Mouse (Mus musculus): ENCODE data around the gene Gm35549. TPM values are rescaled to one million over a fixed set of nuclear protein-coding genes. Genes with fewer than 3 reads are reported as not detected.
A peak's percentile ranks its signal among the peaks of the same experiment; 100 is the strongest.
"Not testable (repeated sequence)": the region's sequence is repeated elsewhere in the genome, so short reads cannot be mapped to it uniquely, and the experiment has no call there.

The Gm35549 gene
- polyA plus RNA-seq, 1 experiment from 2014 or later = 0.42 TPM

DNA sequence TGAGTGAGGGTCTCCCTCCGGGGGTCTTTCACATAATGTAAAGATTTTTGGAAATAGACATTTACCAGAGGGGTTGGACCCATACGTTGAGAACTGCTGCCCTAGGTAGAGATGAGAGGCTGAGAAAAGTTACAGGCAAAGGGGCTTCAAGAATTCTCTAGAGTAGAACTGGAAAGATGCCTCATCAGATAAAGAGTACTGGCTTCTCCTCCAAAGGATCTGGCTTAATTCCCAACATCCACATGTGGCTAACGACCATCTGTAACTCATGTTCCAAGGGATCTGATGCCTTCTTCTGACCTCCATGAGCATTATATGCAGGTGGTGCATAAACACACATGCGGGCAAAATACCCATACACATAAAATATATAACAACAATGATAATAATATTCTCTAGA is 11.8 kb upstream of the Gm35549 start:
- Histone ChIP-seq H3K27me3 (no peaks in the 10 kb centered on the region), H3K4me1 (no peaks in the 10 kb centered on the region), H3K4me3 (no peak overlapping the region), H3K36me3 (peaks cover 93% of the 10 kb centered on the region), H3K27ac (no peak overlapping the region), H3K9ac (no peak overlapping the region), H3K9me3 (no peaks in the 10 kb centered on the region), H3K4me2 (no peak overlapping the region)
- ATAC-seq (ENCODE audit: insufficient number of reproducible peaks, low FRiP score, low TSS enrichment, low read depth) = no peak
- 95% methylated on average over 4 of the region's 4 CpGs for WGBS

DNA sequence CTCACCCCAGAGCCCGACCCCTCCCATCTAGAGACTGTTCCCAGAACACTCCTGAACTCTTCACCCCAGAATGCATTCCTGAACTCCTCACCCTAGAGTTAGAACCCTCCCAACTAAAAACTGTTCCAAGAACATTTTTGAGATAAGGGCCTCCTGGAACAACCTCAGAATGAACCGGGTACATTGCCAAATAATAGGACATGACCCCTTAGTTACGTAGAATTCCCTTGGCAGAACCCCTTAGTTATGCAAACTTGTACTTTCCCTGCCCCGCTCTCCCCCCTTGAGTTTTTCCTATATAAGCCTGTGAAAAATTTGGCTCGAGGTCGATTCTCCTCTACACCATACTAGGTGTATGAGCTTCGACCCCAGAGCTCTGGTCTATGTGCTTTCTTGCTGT is 11.3 kb upstream of the Gm35549 start:
- not testable (repeated sequence) for H3K4me1 ChIP-seq; H3K27ac ChIP-seq; H3K4me2 ChIP-seq; H3K4me3 ChIP-seq; H3K9ac ChIP-seq; H3K27me3 ChIP-seq; H3K9me3 ChIP-seq; ATAC-seq (ENCODE audit: insufficient number of reproducible peaks, low FRiP score, low TSS enrichment, low read depth)
- peaks cover 93% of the 10 kb centered on the region for H3K36me3 ChIP-seq
- 80% methylated on average over 2 of the region's 7 CpGs for WGBS

DNA sequence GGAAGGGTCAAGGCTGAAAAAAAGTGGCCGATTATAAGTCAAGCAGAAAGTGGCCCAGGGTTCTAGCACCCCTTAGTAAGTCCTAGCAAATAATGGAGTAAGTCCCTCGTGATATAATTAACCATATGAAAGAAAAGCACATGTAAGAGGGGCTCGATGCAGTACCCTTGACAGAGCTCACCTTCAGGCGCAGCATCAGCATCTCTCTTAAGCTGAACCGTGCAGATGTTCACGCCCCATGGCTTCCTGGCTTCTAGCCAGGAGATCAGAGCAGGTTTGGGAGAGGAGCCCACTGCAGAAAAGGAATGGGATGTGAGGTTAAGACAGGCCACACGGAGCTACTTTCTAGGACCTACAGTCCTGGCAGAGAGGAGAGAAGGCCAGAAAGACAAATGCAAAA is 10.7 kb upstream of the Gm35549 start:
- ATAC-seq (ENCODE audit: insufficient number of reproducible peaks, low FRiP score, low TSS enrichment, low read depth) = no peak
- no peak overlapping the region for H3K4me2 ChIP-seq
- H3K36me3 ChIP-seq = peaks cover 93% of the 10 kb centered on the region
- H3K4me3 ChIP-seq = no peak overlapping the region
- H3K4me1 ChIP-seq = no peaks in the 10 kb centered on the region
- H3K9ac ChIP-seq = no peak overlapping the region
- WGBS = 94% methylated on average over 7 of the region's 7 CpGs
- H3K27ac ChIP-seq = no peak overlapping the region
- no peaks in the 10 kb centered on the region for H3K9me3 ChIP-seq
- H3K27me3 ChIP-seq = no peaks in the 10 kb centered on the region

DNA sequence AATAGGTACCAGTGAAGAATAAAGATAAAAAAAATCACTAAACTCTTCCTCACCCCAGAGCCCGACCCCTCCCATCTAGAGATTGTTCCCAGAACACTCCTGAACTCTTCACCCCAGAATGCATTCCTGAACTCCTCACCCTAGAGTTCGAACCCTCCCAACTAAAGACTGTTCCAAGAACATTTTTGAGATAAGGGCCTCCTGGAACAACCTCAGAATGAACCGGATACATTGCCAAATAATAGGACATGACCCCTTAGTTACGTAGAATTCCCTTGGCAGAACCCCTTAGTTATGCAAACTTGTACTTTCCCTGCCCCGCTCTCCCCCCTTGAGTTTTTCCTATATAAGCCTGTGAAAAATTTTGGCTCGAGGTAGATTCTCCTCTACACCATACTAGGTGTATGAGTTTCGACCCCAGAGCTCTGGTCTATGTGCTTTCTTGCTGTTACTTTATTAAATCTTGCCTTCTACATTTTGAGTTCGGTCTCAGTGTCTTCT is 4.0 kb upstream of the Gm35549 start:
- WGBS = 82% methylated on average over 8 of the region's 8 CpGs
- not testable (repeated sequence) for ATAC-seq (ENCODE audit: insufficient number of reproducible peaks, low FRiP score, low TSS enrichment, low read depth)
- H3K4me1 ChIP-seq = peaks cover 10% of the 10 kb centered on the region

DNA sequence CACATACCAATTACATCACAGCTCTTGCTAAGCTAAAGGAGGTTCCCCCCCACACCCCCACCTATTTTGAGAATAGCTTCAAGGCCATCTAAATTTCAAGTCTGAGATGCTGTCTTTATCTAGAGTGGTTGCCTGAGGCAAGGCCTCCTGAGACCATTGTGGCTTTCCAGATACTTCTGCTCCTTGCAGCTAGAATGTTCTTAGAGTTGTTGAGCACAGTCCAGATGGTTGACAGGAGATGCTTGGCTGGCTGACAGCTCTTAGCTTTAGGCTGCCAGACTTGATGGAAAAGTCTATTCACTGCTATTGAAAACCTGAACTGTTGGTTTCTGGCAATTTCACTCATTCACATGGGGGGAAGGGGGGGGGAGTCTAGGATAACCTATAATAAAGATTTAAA is 2.3 kb upstream of the Gm35549 start:
- H3K36me3 ChIP-seq = peaks cover 25% of the 10 kb centered on the region
- H3K4me2 ChIP-seq = no peak overlapping the region
- no peak overlapping the region for H3K9ac ChIP-seq
- H3K4me1 ChIP-seq = peaks cover 10% of the 10 kb centered on the region
- H3K27ac ChIP-seq = no peak overlapping the region
- H3K4me3 ChIP-seq = no peak overlapping the region
- H3K9me3 ChIP-seq = no peaks in the 10 kb centered on the region
- no peaks in the 10 kb centered on the region for H3K27me3 ChIP-seq
- no peak for ATAC-seq (ENCODE audit: insufficient number of reproducible peaks, low FRiP score, low TSS enrichment, low read depth)

More for the DNA sequence above, 4.0 kb upstream of the Gm35549 start:
- peaks cover 42% of the 10 kb centered on the region for H3K36me3 ChIP-seq
- H3K27ac ChIP-seq, H3K9ac ChIP-seq, H3K4me2 ChIP-seq, H3K9me3 ChIP-seq, H3K4me3 ChIP-seq, H3K27me3 ChIP-seq: not testable (repeated sequence)

DNA sequence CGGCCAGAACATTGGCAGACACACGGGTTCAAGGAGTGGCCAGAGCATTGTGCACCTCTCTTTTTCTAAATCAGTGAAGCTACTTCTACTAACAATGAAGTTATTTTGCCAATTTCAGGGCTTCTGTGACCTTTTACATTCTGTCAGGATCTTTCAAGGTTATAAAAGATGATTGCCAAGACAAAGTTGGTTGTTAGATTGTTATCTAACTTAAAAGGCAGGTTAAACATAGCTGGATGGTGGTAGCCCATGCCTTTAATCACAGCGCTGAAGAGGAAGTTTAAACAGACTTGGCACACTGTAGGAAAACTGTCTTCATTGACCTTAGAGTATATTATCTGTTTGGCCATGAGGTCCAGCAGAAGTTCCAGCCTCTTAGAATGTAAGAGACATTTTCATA is 1.8 kb upstream of the Gm35549 start:
- Histone ChIP-seq H3K9me3 (no peaks in the 10 kb centered on the region), H3K27ac (no peak overlapping the region), H3K36me3 (peaks cover 20% of the 10 kb centered on the region), H3K4me2 (no peak overlapping the region), H3K27me3 (no peaks in the 10 kb centered on the region), H3K4me3 (no peak overlapping the region), H3K9ac (no peak overlapping the region), H3K4me1 (peaks cover 10% of the 10 kb centered on the region)
- no peak for ATAC-seq (ENCODE audit: insufficient number of reproducible peaks, low FRiP score, low TSS enrichment, low read depth)
- 84% methylated on average over 3 of the region's 3 CpGs for WGBS

DNA sequence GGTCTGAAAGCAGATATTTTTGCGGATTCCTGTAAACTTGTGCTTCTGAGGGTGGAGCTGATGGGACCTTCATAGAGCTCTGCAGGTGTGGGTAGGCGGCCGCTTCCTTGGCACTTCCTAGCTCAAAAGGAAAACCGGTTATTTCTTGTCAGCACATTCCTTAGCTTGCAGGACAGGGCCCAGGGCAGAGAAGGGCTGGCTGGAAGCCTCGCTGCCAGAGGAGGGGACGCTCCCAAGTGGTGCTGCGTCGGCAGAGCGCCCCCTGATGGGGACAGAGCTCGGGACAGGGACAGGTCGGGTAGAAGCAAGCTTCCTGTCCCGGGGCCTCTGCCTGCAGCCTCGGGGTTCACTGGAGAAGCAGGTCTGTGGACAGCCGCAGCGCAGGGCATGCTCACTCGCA is 6.2 kb downstream of the Gm35549 start:
- ATAC-seq (ENCODE audit: insufficient number of reproducible peaks, low FRiP score, low TSS enrichment, low read depth) = no peak
- Histone ChIP-seq H3K4me1 (peaks cover 22% of the 10 kb centered on the region), H3K9ac (no peak overlapping the region), H3K4me2 (peak overlapping the region; percentile 24; the same call in 1 of the 2 replicates), H3K4me3 (peak overlapping the region; percentile 5; the same call in 1 of the 2 replicates), H3K27ac (peak overlapping the region; percentile 80), H3K27me3 (no peaks in the 10 kb centered on the region), H3K9me3 (no peaks in the 10 kb centered on the region), H3K36me3 (peaks cover 16% of the 10 kb centered on the region; the same call in 1 of the 2 replicates)
- WGBS = 20% methylated on average over 16 of the region's 16 CpGs

DNA sequence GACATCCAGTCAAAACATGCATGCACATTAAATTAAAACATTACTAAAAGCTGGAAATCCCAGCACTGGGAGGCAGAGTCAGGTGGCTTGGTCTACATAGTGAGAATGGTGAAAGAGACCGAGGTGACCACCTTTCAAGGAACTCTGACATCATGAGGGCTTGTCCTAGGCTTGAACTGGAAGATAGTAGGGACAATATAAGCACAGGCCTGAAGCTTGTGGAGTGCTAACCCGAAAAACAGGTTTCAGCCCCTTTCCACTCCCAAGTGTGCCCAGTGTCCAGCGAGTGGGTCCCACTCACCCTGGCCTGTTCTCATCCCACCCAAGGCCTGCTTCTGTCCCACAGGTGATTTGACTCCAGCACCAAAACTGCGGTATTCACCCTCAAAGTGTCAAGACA is 6.6 kb downstream of the Gm35549 start:
- WGBS = 68% methylated on average over 4 of the region's 4 CpGs

DNA sequence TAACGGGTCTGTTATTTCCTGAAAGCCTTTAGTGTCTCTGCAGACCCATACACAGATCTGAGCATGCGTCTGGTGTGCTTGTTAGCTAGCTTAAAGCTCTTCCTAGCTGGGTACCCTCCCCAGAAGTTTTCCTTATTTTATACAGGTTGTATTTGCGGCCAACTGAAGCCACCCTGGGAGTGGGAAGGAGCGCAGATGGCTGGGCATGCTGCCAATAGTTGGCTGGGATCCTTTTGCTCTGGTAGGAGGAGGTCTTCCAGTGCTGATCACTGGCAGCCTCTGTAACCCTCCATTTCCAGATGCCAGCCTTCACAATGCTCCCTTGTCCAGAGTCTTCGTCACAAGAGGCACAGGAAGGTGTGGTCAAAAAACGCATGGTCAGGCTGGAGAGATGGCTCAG is 7.0 kb downstream of the Gm35549 start:
- WGBS = 9% methylated on average over 6 of the region's 6 CpGs
- peak overlapping the region; percentile 80 for H3K27ac ChIP-seq
- no peaks in the 10 kb centered on the region for H3K9me3 ChIP-seq
- H3K36me3 ChIP-seq = peaks cover 16% of the 10 kb centered on the region; the same call in 1 of the 2 replicates
- no peak overlapping the region for H3K9ac ChIP-seq
- H3K4me2 ChIP-seq = no peak overlapping the region
- no peaks in the 10 kb centered on the region for H3K27me3 ChIP-seq
- no peak overlapping the region for H3K4me3 ChIP-seq
- peak; percentile 82 for ATAC-seq (ENCODE audit: insufficient number of reproducible peaks, low FRiP score, low TSS enrichment, low read depth)
- peaks cover 22% of the 10 kb centered on the region for H3K4me1 ChIP-seq

More for the DNA sequence above, 6.6 kb downstream of the Gm35549 start:
- Histone ChIP-seq H3K9ac (no peak overlapping the region), H3K4me1 (peaks cover 22% of the 10 kb centered on the region), H3K36me3 (peaks cover 16% of the 10 kb centered on the region; the same call in 1 of the 2 replicates), H3K9me3 (no peaks in the 10 kb centered on the region), H3K27me3 (no peaks in the 10 kb centered on the region), H3K4me3 (no peak overlapping the region), H3K4me2 (no peak overlapping the region), H3K27ac (peak overlapping the region; percentile 80)
- no peak for ATAC-seq (ENCODE audit: insufficient number of reproducible peaks, low FRiP score, low TSS enrichment, low read depth)

DNA sequence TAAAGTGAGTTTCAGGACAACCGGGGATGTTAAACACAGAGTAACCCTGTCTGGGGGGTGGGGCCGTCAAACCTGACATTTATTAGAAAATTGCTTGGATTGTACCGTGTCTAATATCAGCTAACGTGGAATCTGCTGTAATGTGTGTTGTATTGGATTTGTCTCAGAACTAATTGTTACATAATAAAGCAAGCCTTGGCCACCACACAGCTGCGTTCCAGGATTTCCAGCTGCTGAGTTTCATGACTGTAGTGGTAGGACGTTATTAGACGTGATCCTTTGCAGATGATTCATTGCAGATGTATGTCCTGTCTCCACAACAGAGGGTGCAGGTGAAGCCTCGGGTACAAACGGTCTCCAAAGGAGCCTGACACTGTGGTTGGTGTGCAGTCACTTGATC is 7.7 kb downstream of the Gm35549 start:
- Histone ChIP-seq H3K4me3 (no peak overlapping the region), H3K9ac (no peak overlapping the region), H3K9me3 (no peaks in the 10 kb centered on the region), H3K27ac (peak overlapping the region; percentile 80), H3K4me2 (no peak overlapping the region), H3K27me3 (no peaks in the 10 kb centered on the region), H3K4me1 (peaks cover 22% of the 10 kb centered on the region), H3K36me3 (peaks cover 16% of the 10 kb centered on the region; the same call in 1 of the 2 replicates)
- WGBS = 21% methylated on average over 9 of the region's 9 CpGs
- ATAC-seq (ENCODE audit: insufficient number of reproducible peaks, low FRiP score, low TSS enrichment, low read depth) = no peak

DNA sequence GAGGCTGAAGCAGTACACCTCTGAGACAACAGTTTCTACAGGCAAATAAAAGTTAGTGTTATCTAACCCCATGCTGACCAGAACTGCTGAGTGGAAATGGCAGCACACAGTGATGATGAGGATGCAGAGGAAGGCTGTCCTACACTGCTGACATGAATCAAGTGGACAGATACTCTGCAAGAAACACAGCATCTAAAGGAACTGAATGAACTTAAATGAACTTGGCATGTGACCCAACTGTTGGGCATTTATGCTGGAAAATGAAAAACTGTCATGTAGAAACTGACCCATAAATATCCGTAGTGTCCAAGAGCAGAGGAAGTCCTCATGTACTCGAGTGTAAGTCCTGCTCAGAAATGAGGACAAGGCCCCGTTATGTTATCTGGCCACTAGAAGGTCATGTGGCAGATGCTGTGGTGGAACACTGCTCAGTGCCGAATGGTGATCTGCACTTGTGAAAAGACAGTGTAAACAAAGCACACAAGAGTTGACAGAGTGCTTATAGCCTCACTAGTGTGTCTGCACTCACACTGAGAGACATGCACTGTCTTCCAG is 13.9 kb downstream of the Gm35549 start:
- 81% methylated on average over 4 of the region's 4 CpGs for WGBS

DNA sequence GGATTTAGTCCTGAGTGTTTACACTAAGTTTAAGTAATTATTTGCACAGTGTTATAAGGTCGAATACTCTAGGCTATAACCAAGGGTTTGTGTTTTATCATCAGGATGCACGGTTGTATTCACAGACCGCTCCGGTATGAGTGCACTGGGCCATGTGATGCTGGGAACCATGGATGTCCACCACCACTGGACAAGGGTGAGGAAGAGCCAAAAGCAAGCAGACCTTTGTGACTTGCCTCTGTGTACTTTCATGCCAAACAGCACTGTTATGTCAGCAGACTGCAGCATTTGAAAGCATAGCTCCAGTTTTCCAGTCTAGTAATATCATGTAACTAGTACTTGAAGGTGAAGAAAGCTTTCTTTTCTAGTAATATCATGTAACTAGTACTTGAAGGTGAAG is 17.1 kb downstream of the Gm35549 start:
- Histone ChIP-seq H3K9me3 (no peaks in the 10 kb centered on the region), H3K36me3 (peaks cover 57% of the 10 kb centered on the region)
- 91% methylated on average over 4 of the region's 4 CpGs for WGBS

More for the DNA sequence above, 13.9 kb downstream of the Gm35549 start:
- Histone ChIP-seq H3K9ac (no peak overlapping the region), H3K4me2 (no peak overlapping the region), H3K27ac (no peak overlapping the region), H3K9me3 (no peaks in the 10 kb centered on the region), H3K36me3 (peaks cover 51% of the 10 kb centered on the region), H3K4me1 (no peaks in the 10 kb centered on the region), H3K4me3 (no peak overlapping the region), H3K27me3 (no peaks in the 10 kb centered on the region)
- no peak for ATAC-seq (ENCODE audit: insufficient number of reproducible peaks, low FRiP score, low TSS enrichment, low read depth)

More for the DNA sequence above, 17.1 kb downstream of the Gm35549 start:
- no peak for ATAC-seq (ENCODE audit: insufficient number of reproducible peaks, low FRiP score, low TSS enrichment, low read depth)
- Histone ChIP-seq H3K9ac (no peak overlapping the region), H3K4me2 (no peak overlapping the region), H3K27me3 (no peaks in the 10 kb centered on the region), H3K4me3 (no peak overlapping the region), H3K27ac (no peak overlapping the region), H3K4me1 (no peaks in the 10 kb centered on the region)

All from limb, embryonic 15.5 days (tissue).